Mouse (Mus musculus) granulocyte monocyte progenitor cell, adult 5-6 weeks (primary cell): ENCODE measurements around the gene Zfp691. TPM values are rescaled to one million over a fixed set of nuclear protein-coding genes. Genes with fewer than 3 reads are reported as not detected.

Experiments
- ATAC-seq: replicated peaks from 2 replicates; pipeline ENCODE4 v1.8.0; 2016; ENCODE audit warnings: mild to moderate bottlenecking, moderate TSS enrichment, inconsistent platforms; ENCODE audit not compliant: poor library complexity, severe bottlenecking
- total RNA-seq, 2 experiments: library from RNA; stranded (forward) in 1 of 2; stranded (reverse) in 1 of 2; fragments of 200-712, 200-1000 nt in 1 of 2; fragments of >200 nt in 1 of 2; fragmentation: Nextera tagmentation in 1 of 2; gene quantifications; 2 replicates each; pipeline ENCODE4 v1.2.3; 2014 to 2017

The Zfp691 gene
- total RNA-seq, 2 experiments from 2014 or later, result 1.3 to 2.4 TPM

DNA sequence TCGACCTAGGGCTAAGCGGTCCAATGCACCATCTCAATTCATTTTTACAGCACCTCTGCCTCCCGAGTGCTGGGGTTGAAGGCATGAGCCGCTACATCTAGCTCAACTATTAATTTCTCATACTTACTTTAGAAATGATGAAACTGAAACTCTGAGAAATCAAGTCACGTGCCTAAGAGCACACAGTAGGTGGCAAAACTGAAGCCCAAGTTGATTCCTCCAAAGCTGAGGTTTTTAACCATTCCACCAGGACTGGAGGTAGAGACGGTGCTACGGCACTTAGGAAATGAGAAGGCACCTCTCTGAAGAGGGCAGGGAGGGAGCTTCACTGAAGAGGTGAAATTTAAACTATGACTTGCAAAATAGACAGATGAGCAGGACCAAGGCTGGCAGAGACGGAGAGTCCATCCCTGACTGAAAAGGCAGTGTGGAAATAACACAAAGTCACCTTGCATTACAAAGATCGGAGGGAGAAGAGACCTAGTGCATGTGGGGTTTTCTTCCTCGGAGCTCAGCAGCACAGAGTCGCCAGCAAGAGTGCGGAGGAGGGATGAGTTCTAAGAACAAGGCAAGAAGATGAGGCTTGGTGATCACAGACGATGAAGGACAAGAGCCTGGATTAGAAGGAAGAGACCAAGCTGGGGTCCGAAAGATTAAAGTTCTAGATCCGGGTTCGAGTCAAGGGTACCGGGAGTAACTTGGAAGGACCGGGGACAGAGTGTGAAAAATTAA lies 910 bp downstream of the Zfp691 start:
- ATAC-seq, result 0 out of 2 replicates have a peak, but pooled peaks have one; percentile 4

DNA sequence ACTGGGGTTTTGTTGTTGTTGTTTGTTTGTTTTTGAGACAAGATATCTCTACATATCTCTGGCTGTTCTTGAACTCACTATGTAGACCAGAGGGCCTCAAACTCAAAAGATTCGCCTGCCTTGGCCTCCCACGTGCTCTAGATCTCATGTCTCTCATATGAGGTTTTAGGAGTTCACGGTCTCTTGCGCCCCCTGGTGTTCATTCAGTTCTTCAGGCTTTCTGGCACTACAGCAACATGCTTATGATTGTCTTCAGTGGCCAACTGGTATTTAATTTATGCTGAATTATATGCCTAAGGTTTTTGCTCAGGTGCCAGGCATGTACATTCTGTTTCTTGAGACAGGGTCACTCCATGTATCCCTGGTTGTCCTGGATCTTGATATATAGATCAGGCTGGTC lies 6.3 kb downstream of the Zfp691 start:
- peak; percentile 92 for ATAC-seq

DNA sequence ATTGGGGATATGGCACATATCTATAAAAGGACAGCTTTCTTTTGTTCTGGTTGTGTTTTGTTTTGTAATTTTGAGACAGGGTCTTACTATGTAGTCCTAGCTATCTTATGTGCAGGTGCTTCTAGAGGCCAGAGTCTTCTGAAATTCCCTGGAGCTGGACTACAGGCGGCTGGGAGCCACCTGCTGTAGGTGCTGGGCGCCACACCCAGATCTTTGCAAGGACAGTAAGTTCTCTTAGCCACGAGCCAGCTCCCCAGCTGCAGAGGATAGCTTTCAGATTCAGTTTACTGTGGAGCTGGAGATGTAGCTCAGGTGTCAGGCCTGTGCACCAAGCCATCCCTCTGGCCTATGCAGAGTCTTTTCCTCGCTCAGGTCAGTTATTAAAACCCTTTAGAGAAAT lies 6.9 kb downstream of the Zfp691 start:
- no peak for ATAC-seq

DNA sequence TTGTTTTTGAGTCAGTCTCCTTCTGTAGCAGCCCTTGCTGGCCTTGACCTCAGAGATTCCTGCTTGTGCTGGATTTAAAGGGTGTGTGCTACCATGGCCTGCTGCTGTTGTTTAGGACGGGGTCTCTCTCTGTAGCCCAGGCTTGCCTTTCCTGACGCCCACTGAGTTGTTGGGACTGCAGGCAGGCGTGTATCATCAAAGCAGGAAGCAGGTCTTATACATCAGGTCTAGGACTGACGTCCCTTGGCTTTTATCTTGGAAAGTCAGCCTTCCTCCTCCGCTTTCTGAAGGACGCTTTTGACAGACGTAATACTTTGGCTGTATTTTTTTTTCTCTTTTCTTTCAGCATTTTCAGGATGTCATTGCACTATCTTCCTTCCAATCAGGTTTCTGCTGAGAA lies 8.1 kb downstream of the Zfp691 start:
- no peak for ATAC-seq

DNA sequence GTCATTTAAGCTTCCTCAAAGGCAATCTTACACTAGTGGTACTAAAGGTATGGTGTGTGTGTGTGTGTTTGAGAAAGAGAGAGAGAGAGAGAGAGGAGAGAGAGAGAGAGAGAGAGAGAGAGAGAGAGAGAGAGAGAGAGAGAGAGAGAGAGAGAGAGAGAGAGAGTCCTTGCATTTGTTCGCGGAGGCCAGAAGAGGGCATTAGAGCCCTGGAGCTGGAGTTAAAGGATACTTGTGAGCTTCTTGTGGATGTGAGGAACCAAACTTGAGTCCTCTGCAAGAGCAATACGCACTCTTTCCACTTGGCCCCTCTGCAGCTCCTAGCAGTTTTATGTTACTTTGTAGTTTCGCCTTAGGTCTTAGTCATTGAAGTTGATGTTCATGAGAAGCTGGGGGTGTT lies 11.0 kb downstream of the Zfp691 start:
- no peak for ATAC-seq

DNA sequence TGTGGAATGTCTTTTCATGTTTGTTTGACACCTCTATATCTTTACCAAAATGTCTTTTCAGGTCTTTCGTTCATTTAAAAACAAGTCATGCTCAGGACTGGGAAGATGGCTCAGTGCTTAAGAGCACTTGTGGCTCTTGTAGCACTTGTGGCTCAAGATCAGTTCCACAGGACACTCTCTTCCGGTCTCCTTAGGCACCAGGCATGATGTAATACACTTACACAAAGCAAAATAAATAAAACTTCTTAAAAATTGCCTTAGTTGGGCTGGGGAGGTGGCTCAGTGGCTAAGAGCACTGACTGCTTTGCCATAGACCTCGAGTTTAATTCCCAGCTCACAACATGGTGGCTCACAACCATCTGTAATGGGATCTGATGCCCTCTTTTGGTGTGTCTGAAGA lies 12.6 kb downstream of the Zfp691 start:
- no peak for ATAC-seq

DNA sequence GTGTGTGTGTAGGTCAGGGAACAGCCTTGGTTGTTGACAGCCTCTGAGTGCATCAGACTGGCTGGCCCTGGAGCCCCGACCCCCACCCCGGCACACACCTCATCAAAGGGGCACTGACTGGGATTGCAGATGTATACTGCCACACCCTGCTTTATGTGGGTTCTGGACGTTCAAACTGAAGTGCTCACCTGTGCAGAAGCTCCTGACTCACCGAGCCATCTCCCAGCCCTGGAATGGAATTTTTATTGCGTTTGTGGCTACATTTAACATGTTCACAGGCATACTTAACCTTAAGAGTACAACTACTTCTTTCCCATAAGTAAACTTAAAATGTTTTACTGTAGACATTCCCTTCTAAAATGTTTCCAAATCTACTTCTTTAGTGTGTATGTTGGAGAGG lies 16.1 kb downstream of the Zfp691 start:
- ATAC-seq, result no peak

DNA sequence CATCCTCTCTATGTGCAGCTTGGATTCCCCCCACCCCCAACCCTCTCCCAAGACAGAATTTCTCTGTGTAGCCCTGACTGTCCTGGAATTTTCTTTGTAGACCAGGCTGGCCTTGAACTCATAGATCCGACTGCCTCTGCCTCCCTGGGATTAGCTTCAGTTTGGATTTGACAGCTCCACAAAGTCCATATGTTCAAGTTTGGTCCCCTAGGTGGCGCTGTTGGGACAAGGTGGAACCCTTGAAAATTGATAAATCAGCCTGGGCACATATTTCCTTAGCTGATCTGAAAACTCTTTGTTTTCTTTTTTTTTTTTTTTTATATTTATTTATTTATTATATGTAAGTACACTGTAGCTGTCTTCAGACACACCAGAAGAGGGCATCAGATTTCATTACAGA lies 16.8 kb downstream of the Zfp691 start:
- 0 out of 2 replicates have a peak, but pooled peaks have one; percentile 27 for ATAC-seq

DNA sequence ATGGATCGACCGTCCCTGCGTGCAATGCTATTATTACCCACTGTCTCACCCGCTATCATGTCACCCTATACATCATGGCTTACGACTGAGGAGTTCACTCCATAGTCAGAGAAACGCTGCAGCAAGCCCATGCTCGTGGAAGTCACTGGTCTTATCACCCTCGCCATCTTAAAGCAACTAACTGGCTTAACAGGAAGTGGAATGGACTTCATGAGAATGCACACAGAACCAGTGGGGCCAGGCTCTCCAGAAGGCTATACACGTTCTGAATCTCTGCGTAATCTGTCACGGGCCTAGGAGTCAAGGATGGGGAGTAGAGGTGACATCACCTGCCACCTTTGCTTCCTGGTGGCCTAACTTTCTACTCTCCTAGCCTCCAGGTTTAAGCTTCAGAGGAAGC lies 25.3 kb downstream of the Zfp691 start:
- no peak for ATAC-seq

DNA sequence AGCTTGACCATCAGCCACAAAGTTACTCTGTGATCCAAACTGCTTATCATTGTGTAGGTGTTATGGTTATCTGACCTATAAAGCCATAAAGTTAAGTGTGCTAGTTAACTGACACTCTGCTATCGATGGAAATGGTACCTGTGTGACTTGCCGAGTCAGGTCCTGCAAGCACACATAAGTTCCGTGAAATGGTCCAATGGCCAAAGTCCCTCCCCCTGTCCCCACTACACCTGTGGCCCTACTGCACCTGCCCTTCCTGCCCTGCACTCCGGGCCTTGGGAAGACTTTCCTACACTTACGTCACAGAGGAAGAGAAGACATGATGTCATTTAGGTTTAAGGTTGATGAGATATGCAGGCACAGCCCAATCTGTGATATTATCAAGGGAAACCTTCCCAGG lies 26.6 kb downstream of the Zfp691 start:
- ATAC-seq, result no peak

DNA sequence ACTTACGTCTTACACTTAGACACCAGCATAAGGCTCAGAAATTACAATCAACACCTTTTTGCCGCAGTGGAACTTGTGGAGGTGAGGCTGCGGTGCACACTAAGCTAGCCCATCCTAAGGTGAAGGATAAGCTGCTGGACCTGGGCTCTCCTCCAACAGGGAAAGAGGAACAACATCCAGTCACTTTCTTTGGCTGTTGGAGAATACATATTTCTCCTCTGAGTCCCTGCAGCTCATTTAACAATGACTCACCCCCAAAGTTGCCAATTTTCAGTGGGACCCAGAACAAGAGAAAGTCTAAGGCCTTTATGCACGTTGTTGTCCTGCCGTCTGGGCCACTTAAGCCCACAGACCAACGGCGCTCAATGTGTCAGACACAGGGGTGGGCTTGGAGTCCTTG lies 27.2 kb downstream of the Zfp691 start:
- no peak for ATAC-seq

DNA sequence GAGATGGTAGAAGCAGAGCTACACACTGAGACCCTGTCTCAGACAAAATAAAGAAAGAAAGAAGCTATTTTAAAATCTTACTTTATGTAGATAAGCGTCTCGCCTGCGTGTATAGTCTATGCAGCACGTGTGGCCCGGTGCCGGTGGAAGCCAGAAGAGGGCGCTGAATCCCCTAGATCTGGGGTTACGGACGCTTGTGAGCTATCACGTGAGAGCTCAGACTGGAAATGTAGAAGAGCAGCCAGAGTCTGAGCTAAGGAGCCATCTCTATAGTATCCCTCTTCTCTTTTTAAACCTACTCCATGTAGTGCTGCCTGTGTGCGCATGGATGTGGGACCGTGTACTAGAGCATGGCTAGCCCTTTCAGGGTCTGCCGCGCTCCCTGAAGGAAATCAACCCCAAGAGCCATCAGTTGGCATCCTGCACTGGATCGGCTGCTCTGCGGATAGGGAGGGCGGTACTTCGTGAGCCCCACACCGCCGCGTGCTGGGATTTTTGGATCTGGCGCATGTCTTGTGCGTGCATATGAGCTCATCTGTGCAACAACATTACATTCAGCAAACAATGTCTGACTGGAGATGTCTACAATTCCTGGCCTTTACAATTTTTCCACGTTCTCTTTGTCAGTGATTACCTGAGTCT lies 31.6 kb downstream of the Zfp691 start:
- peak; percentile 81 for ATAC-seq

DNA sequence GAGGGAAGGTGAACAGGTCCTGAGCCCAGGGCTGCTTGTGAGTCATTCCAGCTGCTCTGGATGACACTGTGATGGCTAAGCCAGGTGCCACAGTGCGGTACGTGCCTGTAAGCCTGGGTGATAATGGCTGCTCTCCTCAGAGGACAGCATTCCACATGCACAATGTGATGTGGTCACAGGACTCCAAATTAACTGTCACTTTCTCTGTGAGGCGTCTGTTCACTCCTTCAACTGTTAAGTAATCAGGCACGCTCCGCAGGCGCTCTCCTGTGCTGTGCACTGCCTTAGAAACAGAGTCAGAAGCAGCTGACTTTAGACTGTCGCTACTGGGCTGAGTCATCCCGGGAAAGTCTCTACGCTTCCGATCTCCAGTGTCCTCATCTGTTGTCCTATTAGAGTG lies 32.8 kb downstream of the Zfp691 start:
- no peak for ATAC-seq

DNA sequence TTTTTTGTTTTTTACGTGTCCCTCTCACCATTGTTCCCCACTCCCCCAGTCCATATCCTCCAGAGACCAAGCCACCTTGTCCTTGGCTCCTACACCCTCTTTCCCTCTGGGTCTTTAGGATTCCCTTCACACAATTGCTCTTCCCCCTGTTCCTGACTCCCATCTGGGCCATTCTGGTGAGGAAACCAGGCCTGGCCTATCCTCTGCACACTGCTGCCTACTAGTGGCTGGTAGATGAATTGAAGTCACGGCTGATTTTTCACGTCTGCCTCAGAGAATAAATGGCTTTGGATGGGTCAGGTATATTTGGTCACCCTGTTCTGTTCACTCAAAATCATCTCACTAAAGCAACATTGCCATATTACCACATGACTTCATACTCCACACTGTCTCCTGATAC lies 33.9 kb downstream of the Zfp691 start:
- ATAC-seq, result peak; percentile 81

DNA sequence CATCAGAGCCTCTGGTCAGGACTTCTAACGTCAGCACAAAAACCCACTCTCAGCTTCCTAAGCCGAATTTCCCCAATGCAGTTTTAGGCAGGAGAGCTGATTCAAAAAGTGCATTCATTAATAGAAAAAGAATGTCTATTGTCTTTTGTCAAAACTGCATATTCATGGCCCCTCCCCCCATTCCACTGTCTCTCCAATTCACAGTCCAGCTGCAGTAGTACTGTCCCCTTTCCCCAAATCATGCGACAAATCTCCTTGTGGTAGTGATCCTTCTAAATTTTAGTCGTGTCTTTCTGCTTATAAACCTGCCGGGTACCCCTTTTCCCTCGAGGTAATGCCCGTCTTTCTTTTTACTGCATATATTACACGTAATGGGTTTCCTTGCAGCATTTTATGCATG lies 35.2 kb downstream of the Zfp691 start:
- ATAC-seq, result no peak

DNA sequence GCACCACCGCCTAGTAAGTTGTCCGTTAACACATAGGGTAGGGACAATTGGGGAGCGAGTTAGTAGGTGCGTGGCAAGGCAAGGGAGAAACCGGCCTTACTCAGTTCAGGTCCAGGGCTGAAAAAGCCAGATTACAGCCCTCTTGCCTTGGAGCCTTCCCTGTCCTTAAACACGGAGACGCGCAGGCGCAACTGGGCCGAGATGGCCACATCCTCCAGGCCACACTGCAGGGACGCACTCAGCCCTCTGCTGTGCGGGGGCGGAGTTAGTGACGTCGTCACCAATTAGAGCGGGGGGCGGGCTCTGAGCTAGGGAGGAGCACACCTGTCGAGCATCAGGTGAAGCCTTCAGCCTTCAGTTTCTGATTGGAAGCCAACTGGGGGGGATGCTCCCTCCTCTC lies 35.8 kb downstream of the Zfp691 start:
- no peak for ATAC-seq

DNA sequence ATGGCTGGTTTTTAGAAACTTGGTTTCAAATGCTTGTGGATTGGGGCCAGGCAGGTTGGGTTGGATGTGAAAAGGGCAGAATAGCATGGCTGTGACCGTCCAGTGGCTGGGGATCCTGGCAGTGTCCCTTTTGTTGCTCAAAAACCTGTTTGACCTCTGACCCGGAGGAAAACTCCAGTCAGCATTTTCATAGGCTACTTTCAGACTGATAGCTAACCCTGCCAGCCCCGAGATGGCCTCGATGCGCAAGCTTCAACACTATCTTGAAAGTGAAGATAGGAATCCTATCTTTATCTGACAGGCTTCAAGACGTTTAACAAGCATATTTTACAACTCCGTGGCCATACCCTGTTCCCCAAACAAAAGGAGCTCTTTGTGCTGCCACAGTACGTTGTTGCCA lies 36.7 kb downstream of the Zfp691 start:
- ATAC-seq, result no peak

DNA sequence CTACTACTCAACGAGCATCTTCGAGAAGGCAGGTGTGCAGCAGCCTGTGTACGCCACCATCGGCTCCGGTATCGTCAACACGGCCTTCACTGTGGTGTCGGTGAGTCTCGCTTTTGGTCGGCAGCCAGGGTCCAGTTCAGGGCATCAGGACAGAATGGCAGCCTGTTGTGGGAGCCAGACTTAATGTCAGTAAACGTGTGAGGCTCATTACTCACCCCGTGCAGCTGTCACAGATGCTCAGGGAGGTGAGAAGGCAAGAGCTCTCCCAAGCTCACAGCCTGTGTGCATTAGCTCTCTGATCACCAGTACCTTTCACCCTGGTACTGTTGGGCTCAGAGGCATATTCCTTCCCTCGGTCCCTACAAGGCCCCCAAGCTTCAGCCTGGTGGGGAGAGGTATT lies 40.1 kb downstream of the Zfp691 start:
- no peak for ATAC-seq

DNA sequence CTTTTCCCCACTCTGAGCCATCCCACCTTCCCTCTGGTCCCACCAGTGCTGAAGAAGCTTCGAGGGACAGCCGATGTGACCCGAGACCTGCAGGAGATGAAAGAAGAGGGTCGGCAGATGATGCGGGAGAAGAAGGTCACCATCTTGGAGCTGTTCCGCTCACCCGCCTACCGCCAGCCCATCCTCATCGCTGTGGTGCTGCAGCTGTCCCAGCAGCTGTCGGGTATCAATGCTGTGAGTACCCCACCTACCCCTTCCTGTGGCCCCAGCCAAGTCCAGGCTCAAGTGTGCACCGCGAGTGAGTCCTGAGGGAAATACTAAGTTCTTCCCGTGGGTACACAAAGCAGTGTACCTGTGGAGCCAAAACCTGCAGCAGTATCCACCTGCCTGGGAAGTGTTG lies 40.7 kb downstream of the Zfp691 start:
- ATAC-seq, result no peak

DNA sequence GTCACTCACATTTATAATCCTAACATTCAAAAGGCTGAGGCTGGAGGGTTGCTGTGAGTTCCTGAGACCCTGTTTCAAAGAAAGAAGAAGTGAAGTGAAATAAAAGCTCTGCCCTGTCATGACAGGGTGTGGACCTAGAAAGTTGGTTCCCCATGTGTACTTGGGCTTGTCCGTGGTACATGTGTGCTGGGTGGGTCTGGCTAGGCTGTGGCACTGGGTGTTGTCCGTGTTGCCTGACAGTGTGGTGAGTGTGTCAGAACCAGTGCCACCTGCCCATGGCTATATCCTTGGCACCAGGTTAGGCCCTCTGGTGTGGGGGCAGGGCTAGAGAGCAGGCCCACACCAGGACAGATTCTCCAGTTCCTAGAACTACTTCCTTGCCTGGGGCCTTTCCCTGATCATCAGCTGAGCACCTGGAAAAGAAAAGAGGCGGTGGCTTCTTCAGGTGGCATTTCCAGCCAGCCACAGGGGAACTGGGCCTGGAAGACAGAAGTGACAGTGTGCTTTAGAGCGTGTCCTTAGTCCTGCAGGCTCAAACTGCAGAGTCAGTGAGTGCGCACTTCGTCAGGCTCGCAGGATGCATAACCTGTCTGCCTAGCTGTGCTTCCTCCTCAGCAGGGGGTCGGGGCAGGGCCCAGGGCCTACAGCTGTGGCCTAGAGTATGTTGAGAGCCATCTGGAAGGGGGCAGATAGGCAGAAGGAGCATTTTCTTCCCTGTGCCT lies 42.6 kb downstream of the Zfp691 start:
- no peak for ATAC-seq

DNA sequence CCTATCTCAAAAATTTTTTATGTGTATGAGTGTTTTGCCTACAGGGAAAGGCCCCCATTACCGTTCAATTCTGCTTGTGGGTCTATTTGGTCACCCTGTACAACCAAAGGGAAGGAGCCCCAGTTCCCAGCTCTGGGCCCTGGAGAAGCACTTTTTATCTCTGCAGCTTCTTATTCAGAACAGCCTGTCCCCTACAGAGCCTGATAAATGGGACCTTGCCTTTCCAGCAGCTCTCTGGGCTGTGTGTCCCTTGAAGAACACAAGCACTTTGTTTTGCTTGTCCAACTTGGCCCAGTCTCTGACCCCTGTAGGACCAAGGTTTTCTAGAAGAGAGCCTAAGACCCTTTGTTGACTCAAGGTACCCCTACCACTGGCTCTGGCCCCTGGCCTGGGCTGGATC lies 44.9 kb downstream of the Zfp691 start:
- no peak for ATAC-seq

DNA sequence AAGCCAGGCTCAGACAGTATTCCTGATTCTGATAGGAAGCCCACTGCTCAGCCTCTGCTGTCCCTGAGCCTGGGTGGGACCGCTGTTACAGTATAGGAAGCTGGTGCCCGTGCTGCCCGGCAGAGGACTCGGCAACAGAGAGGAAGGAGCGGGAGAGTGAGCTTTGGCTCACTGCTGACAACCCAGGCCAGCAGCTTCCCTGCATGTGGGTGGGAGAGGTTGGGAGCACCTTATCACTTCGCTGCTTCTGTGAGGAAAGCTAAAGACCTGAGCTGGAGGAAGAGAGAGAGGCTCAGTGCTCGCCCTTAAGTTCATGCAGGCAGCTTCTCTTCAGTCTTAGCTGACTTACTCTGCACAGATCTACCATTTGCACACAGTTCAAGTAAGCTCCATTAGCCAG lies 45.4 kb downstream of the Zfp691 start:
- ATAC-seq, result no peak
